Mouse (Mus musculus) midbrain, embryonic 12.5 days (tissue): ENCODE measurements at regions not wholly inside any gene's neighbourhood (a gene's known extent, or its start where the extent isn't known, plus 50 kb on each side); places are given as distances from the start of the nearest gene placed in this dataset.

Source experiments
- ATAC-seq: fragments of 200-750 bp; cut with Nextera tagmentation; 2 replicates; pipeline ENCODE4 v1.8.0; 2017; ENCODE audit warnings: low read depth, moderate TSS enrichment, moderate library complexity; ENCODE audit not compliant: low FRiP score
- H3K27ac ChIP-seq: fragments of 300-500 bp; sonication (generic); replicated peaks from 2 replicates; pipeline ENCODE4 v1.5.1; 2016; ENCODE audit warnings: mild to moderate bottlenecking
- H3K27me3 ChIP-seq: fragments of 300-500 bp; sonication (generic); 2 replicates; pipeline ENCODE4 v1.6.1; 2016; ENCODE audit warnings: mild to moderate bottlenecking
- H3K36me3 ChIP-seq: fragments of 300-500 bp; sonication (generic); 2 replicates; pipeline ENCODE4 v1.6.1; 2016
- H3K4me1 ChIP-seq: fragments of 300-500 bp; sonication (generic); 2 replicates; pipeline ENCODE4 v1.6.1; 2016
- H3K4me2 ChIP-seq: fragments of 300-500 bp; sonication (generic); replicated peaks from 2 replicates; pipeline ENCODE4 v1.6.1; 2016; ENCODE audit warnings: mild to moderate bottlenecking, moderate library complexity
- H3K4me3 ChIP-seq: fragments of 300-500 bp; sonication (generic); 2 replicates; pipeline ENCODE4 v1.5.1; 2016; ENCODE audit warnings: mild to moderate bottlenecking
- H3K9ac ChIP-seq: fragments of 300-500 bp; sonication (generic); replicated peaks from 2 replicates; pipeline ENCODE4 v1.6.1; 2016; ENCODE audit warnings: mild to moderate bottlenecking, moderate library complexity
- H3K9me3 ChIP-seq: fragments of 300-500 bp; sonication (generic); 2 replicates; pipeline ENCODE4 v1.6.1; 2016; ENCODE audit warnings: mild to moderate bottlenecking
- WGBS: fragments of 180-500 bp; shearing (Covaris S2); methylation state at CpG from one replicate; pipeline ENCODE4 v1.1.7; 2016; 5-methylcytosine and 5-hydroxymethylcytosine counted together

- Histone ChIP-seq H3K4me3 (no peak overlapping the region), H3K27ac (no peak overlapping the region), H3K4me2 (no peak overlapping the region), H3K9ac (no peak overlapping the region), H3K4me1 (no peaks in the 10 kb centered on the region), H3K36me3 (no peaks in the 10 kb centered on the region), H3K27me3 (no peaks in the 10 kb centered on the region), H3K9me3 (no peaks in the 10 kb centered on the region)
- 88% methylated on average over 9 of the region's 9 CpGs for WGBS
- no peak for ATAC-seq
These were observed 130.2 kb downstream of the Gm10283 start for GRCm38 (mm10) chr8:60372681-60373398.

DNA sequence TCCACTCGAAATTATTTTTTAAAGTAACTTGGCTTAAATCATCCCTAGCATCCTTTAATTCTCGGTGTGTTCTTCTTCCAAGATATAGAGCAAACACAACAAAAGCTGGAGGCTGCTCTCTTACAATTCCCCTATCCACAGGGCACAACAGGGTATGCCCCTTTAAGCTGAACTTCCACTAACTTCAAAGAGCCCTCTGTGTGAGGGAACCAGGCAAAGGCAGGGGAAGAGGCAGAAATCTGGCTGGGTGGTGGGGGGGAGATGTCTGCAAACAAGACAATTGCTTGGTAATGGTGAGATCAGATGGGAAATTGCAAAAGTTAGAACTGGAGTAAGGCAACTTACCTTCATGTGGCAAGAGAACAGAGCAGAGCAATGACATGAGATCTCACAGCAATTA, 154.7 kb downstream of the Gm10283 start:
- Histone ChIP-seq H3K4me3 (no peak overlapping the region), H3K27me3 (no peaks in the 10 kb centered on the region), H3K4me2 (no peak overlapping the region), H3K4me1 (peaks cover 3% of the 10 kb centered on the region), H3K27ac (no peak overlapping the region), H3K9me3 (no peaks in the 10 kb centered on the region), H3K36me3 (no peaks in the 10 kb centered on the region), H3K9ac (no peak overlapping the region)
- no peak for ATAC-seq
- 28% methylated on average over 2 of the region's 2 CpGs for WGBS

DNA sequence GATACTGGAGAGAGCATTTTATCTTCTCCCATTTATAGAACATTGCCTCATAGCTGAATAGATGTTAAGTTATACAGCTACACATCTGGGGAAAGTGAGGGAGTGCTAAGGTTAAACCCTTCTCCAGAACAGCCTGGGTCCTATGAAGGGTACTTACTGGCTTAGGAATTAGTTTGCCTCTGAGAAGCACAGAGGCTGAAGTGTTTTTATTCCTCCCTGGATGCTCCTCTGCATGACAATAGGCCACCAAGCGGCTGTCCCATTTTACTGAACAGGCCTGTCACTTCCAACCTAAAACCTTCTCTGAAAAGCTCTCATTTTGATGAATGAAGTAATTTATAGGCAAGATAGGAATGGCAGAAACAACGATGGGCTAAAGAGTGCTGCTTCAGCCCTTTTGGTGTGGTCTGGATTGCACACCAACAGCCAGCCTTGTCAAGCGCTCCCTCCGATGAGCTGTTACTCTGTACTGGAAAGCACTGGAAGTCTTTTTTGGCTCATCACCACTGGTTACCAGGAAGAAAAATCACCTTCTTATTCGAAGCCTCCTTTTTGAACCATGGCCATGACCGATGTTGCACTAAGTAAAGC, 157.1 kb downstream of the Gm10283 start:
- ATAC-seq = peak; percentile 67
- 32% methylated on average over 6 of the region's 6 CpGs for WGBS
- Histone ChIP-seq H3K4me1 (peaks cover 3% of the 10 kb centered on the region), H3K4me2 (no peak overlapping the region), H3K9ac (no peak overlapping the region), H3K4me3 (no peak overlapping the region), H3K27me3 (no peaks in the 10 kb centered on the region), H3K36me3 (no peaks in the 10 kb centered on the region), H3K9me3 (no peaks in the 10 kb centered on the region), H3K27ac (no peak overlapping the region)

DNA sequence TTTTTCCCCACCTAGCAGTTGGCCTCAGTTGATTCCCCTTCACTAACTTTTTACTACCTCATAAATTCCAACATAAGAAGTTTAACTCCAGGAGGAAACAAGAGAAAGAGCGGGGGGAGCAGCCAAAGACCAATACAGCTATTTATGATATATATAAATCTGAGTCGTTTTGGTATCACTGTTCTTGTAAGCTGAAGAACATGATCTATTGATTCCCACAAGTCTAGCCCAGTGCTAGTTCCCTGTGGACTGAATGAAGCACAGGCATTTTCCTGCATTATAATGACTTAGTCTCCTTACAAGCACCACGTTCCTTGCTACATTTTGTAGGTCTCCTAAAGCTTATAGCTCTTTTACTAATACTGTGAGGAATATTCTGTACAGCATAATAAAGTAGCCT, 187.5 kb downstream of the Gm10283 start:
- 0 out of 2 replicates have a peak, but pooled peaks cover 3% of the 10 kb centered on the region for H3K4me1 ChIP-seq
- H3K27ac ChIP-seq = no peak overlapping the region
- ATAC-seq = no peak
- no peak overlapping the region for H3K4me2 ChIP-seq
- H3K9me3 ChIP-seq = no peaks in the 10 kb centered on the region
- H3K36me3 ChIP-seq = no peaks in the 10 kb centered on the region
- no peak overlapping the region for H3K4me3 ChIP-seq
- H3K9ac ChIP-seq = no peak overlapping the region
- 77% methylated on average over 3 of the region's 3 CpGs for WGBS
- H3K27me3 ChIP-seq = no peaks in the 10 kb centered on the region

DNA sequence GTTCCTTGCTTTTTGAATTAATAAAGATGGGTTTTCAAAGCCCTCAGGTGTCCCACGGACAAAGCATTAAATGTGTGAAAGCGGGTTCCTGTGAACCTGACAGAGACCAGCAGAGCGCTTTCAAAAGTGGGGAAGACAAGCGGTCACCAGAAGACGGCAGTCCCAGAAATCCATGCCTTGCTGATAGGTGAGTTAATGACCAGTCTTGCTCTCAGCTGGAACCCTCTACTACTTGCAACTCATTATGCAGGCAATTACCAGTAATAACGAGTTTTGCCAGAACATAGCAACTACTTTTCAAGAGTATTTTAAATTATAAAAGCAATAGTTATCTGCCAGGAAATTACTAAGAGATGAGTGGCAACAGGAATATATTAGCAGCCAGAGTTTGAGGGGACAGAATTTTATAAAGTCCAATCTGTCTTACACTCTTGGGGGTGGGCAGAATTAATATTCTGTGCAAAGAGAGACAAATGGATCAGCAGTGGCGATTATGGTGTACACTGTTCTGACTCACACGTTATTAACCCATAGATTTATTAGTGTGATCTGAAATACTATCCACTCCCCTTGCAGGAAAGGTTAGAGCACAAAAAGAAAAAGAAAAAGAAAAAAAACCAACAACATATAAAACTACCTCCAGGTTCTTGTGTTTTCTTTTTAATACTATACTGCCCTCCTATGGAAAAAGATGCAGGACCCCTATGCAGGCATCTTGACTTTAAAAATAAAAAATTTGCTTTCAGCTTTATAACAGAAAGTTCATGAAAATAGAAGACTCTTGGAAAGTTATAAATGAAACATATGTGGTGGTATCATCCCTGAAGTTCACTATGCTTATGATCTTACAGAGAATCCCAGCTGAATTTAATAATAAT, 188.8 kb downstream of the Gm10283 start:
- Histone ChIP-seq H3K36me3 (no peaks in the 10 kb centered on the region), H3K4me2 (no peak overlapping the region), H3K4me1 (0 out of 2 replicates have a peak, but pooled peaks cover 3% of the 10 kb centered on the region), H3K4me3 (no peak overlapping the region), H3K9ac (no peak overlapping the region), H3K27ac (no peak overlapping the region), H3K9me3 (no peaks in the 10 kb centered on the region), H3K27me3 (no peaks in the 10 kb centered on the region)
- no peak for ATAC-seq
- WGBS = 67% methylated on average over 8 of the region's 8 CpGs

DNA sequence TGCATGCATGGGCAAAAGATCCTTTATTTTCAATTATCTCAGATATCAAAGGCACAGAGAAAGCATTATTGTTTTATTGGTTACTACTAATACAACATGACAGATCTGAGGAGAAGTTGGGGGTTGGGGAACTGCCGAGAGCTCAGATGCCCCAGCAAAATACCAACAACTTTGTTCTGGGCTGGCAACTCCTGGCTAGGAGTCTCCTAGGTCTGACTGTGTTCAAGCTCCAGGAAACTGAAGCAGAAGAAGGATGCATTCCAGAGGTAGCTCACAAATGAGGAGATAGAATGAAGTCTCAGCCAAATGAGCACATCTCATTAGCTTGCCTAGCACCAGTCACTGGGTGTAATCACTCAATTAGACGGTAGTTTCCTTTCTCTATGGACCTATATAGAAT, 192.9 kb downstream of the Gm10283 start:
- no peaks in the 10 kb centered on the region for H3K36me3 ChIP-seq
- no peak for ATAC-seq
- WGBS = 64% methylated on average over 2 of the region's 2 CpGs
- no peaks in the 10 kb centered on the region for H3K9me3 ChIP-seq
- H3K4me2 ChIP-seq = no peak overlapping the region
- H3K4me3 ChIP-seq = no peak overlapping the region
- no peak overlapping the region for H3K9ac ChIP-seq
- 0 out of 2 replicates have a peak, but pooled peaks cover 3% of the 10 kb centered on the region for H3K4me1 ChIP-seq
- no peak overlapping the region for H3K27ac ChIP-seq
- H3K27me3 ChIP-seq = no peaks in the 10 kb centered on the region

GRCm38 (mm10) chr8:60301282-60301681, 201.7 kb downstream of the Gm10283 start:
- H3K27ac ChIP-seq = no peak overlapping the region
- H3K4me1 ChIP-seq = no peaks in the 10 kb centered on the region
- H3K36me3 ChIP-seq = no peaks in the 10 kb centered on the region
- ATAC-seq = no peak
- H3K9me3 ChIP-seq = no peaks in the 10 kb centered on the region
- no peak overlapping the region for H3K4me3 ChIP-seq
- no peaks in the 10 kb centered on the region for H3K27me3 ChIP-seq
- H3K4me2 ChIP-seq = no peak overlapping the region
- no peak overlapping the region for H3K9ac ChIP-seq
- 90% methylated on average over 7 of the region's 7 CpGs for WGBS

GRCm38 (mm10) chr8:60277211-60277801, 225.7 kb downstream of the Gm10283 start:
- no peaks in the 10 kb centered on the region for H3K4me1 ChIP-seq
- 50% methylated on average over 2 of the region's 2 CpGs for WGBS
- no peaks in the 10 kb centered on the region for H3K9me3 ChIP-seq
- H3K9ac ChIP-seq = no peak overlapping the region
- no peaks in the 10 kb centered on the region for H3K36me3 ChIP-seq
- H3K4me3 ChIP-seq = no peak overlapping the region
- H3K4me2 ChIP-seq = no peak overlapping the region
- ATAC-seq = no peak
- no peaks in the 10 kb centered on the region for H3K27me3 ChIP-seq
- no peak overlapping the region for H3K27ac ChIP-seq

- Histone ChIP-seq H3K9ac (no peak overlapping the region), H3K4me1 (peaks cover 7% of the 10 kb centered on the region; the same call in 1 of the 2 replicates), H3K27ac (no peak overlapping the region), H3K27me3 (no peaks in the 10 kb centered on the region), H3K9me3 (no peaks in the 10 kb centered on the region), H3K36me3 (no peaks in the 10 kb centered on the region), H3K4me2 (no peak overlapping the region), H3K4me3 (no peak overlapping the region)
- 49% methylated on average over 6 of the region's 6 CpGs for WGBS
- ATAC-seq = no peak
These were observed 252.7 kb downstream of the Gm10283 start for GRCm38 (mm10) chr8:60250341-60250740.

- ATAC-seq = no peak
These were observed 253.3 kb downstream of the Gm10283 start for GRCm38 (mm10) chr8:60249704-60250103.

GRCm38 (mm10) chr8:60247601-60248000, 255.4 kb downstream of the Gm10283 start:
- Histone ChIP-seq H3K27ac (no peak overlapping the region), H3K4me2 (no peak overlapping the region), H3K27me3 (no peaks in the 10 kb centered on the region), H3K9me3 (no peaks in the 10 kb centered on the region), H3K9ac (no peak overlapping the region), H3K4me1 (peaks cover 7% of the 10 kb centered on the region; the same call in 1 of the 2 replicates), H3K36me3 (no peaks in the 10 kb centered on the region), H3K4me3 (no peak overlapping the region)
- no peak for ATAC-seq

More at GRCm38 (mm10) chr8:60249704-60250103, 253.3 kb downstream of the Gm10283 start:
- H3K9ac ChIP-seq = no peak overlapping the region
- no peak overlapping the region for H3K27ac ChIP-seq
- peaks cover 7% of the 10 kb centered on the region; the same call in 1 of the 2 replicates for H3K4me1 ChIP-seq
- H3K36me3 ChIP-seq = no peaks in the 10 kb centered on the region
- no peaks in the 10 kb centered on the region for H3K27me3 ChIP-seq
- 8% methylated on average over 2 of the region's 2 CpGs for WGBS
- H3K4me3 ChIP-seq = no peak overlapping the region
- no peak overlapping the region for H3K4me2 ChIP-seq
- H3K9me3 ChIP-seq = no peaks in the 10 kb centered on the region

- no peaks in the 10 kb centered on the region for H3K9me3 ChIP-seq
These were observed 261.6 kb downstream of the Gm10283 start for GRCm38 (mm10) chr8:60241366-60241765.

More at GRCm38 (mm10) chr8:60241366-60241765, 261.6 kb downstream of the Gm10283 start:
- no peak for ATAC-seq
- Histone ChIP-seq H3K27ac (no peak overlapping the region), H3K9ac (no peak overlapping the region), H3K4me1 (no peaks in the 10 kb centered on the region), H3K27me3 (no peaks in the 10 kb centered on the region), H3K4me3 (no peak overlapping the region), H3K36me3 (no peaks in the 10 kb centered on the region), H3K4me2 (no peak overlapping the region)
